Mouse (Mus musculus) regulatory T cell (primary cell): ENCODE data around the gene Ccl7.

Experiments
- in situ Hi-C: fragments of 300-600 bp; cut with MboI, MseI; formaldehyde crosslinking; loops from one replicate; pipeline ENCODE4 v1.15.1; 2025; ENCODE audit warnings: high pct_unique_total_duplicates

Ccl7 gene

DNA sequence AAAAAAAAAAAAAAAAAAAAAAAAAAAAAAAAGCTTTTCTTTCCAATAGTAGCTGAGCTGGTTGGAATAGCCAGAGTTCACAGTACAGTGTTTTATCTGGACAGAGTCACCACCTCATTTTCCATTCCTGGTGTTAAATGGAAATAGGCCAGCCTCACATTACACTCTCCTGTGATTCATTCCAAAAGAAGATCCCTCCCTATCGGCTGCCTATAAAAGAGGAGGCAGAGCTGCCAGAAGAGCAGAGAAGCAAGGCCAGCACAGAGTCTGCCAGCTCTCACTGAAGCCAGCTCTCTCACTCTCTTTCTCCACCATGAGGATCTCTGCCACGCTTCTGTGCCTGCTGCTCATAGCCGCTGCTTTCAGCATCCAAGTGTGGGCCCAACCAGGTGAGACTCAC is at the start of gene Ccl7:
Gene Ccl7 (plus strand): TSS at position 242 of the 400 bp plus-strand sequence.
- in situ Hi-C loops, result loop anchor here (10.0 kb wide), 1 partner anchor 129 kb away; no protein-coding TSS in a partner anchor

DNA sequence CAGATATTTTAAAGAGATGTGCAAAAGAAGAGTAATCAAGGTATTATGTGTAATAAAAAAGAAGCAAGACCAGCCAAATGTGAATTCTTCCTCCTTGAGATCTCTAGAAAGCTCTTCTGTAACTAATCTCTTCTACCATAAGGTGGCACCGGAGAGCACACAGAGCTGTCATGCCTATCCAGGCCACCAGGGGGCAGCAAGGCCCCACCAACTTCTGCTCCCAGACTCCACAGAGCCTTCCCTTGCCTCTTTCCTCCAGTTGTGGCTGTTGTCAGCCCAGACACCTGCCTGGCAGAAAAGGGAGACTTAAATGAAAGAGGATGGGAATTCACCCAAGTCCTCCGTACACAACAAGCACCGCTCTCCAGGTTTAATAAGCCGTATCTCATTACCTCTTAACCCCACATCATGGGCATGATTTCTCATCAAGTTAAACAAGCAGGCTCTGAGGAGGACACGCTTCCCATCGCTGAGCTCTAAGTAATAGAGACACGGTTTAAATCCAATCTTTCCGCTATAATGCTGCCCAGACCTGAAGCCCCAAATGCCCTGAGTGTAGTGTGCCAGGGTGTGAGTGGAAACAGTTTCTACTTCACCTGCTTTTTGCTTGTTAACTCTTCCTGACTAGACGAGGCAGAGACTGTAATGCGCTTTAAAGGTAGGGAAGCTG is 49.2 kb upstream of the Ccl7 start:
- in situ Hi-C loops, result loop anchor here (5.0 kb wide), 1 partner anchor 181 kb away; no protein-coding TSS in a partner anchor

GRCm38 (mm10) chr11:81997085-81997484 is 48.4 kb upstream of the Ccl7 start:
- in situ Hi-C loops, result loop anchor here (5.0 kb wide), 1 partner anchor 180 kb away; no protein-coding TSS in a partner anchor

- in situ Hi-C loops, result loop anchor here (5.0 kb wide), 1 partner anchor 179 kb away; no protein-coding TSS in a partner anchor
These were observed 46.9 kb upstream of the Ccl7 start for GRCm38 (mm10) chr11:81998646-81999045.

DNA sequence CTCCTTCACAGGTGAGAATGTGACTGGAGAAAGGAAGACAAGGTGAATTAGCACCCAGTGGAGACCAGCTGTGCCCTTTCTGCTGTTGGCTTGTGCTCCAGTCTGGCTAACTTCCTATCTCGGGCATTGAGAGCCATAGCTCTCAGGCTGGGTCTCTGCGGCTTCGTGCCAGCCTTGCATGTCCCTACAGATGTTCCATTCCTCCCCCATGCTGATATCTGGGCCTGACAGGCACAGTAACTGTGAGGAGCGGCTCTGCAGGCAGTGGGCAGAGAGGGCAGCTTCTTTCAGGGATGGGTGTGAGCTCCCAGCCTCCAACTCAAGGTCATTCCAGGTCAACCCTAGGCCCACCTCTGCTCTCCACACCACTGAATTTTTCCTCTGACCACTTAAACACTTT is 46.0 kb upstream of the Ccl7 start:
- in situ Hi-C loops, result loop anchor here (5.0 kb wide), 1 partner anchor 178 kb away; no protein-coding TSS in a partner anchor

DNA sequence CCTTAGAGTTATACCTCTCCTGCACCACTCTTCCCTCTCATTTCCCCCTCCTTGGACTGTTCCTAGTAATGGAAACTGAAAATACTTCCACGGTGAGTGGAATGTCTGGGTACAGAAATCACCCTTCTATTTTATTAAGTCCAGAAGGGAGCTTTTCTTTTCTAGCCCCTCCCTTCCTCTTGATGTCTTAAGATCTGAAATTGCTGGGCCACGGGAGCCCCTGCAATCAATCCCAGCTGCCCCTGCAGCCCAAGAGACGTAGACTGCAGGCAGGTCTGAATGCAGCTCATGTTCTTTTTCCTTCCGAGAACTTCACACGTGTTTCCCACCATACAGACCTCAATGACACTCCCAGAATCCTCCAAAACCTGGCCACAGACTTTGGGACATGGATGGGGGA is 44.9 kb upstream of the Ccl7 start:
- in situ Hi-C loops, result loop anchor here (25.0 kb wide), 1 partner anchor 837 kb away; no protein-coding TSS in a partner anchor

DNA sequence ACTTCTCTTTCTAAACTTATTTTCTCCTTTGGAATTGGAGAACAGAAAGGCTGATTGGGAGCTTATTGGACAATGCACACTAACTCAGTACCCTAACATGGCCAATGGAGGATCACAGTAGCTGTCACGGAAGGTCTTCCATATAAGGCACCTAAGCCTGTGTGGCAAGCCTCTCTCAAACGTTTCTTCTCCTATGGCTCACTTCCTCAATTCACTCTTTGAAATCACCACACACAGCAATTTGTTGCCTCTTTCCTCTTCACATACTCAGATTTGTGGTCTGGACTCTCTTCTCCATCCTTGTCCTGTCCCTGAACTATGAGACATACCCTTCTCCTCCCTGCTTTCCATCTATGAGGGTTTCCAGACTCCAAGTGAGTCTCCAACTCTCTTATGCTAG is 40.7 kb upstream of the Ccl7 start:
- in situ Hi-C loops, result loop anchor here (25.0 kb wide), 1 partner anchor 832 kb away; no protein-coding TSS in a partner anchor

- in situ Hi-C loops, result loop anchor here (25.0 kb wide), 1 partner anchor 830 kb away; no protein-coding TSS in a partner anchor
These were observed 38.6 kb upstream of the Ccl7 start for GRCm38 (mm10) chr11:82006796-82007423.

DNA sequence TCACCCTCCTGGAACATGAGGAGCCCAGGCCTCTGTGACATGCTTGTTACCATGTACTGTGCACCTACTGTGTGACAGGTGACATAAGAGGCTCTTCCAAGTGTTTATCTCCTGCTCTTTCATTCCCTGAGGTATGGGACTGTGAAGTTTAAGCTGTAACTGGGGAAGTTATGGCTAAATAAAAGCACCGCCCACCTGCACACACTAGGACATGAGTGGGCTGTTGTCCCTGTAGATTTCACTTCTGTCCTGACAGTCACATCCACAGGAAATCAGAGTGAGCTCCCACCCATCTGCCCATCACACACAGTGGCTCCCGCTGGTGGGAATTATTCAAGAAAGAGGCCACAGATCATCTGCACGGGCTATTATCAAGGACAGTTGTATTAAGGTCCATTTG is 35.4 kb upstream of the Ccl7 start:
- in situ Hi-C loops, result loop anchor here (25.0 kb wide), 1 partner anchor 827 kb away; no protein-coding TSS in a partner anchor

DNA sequence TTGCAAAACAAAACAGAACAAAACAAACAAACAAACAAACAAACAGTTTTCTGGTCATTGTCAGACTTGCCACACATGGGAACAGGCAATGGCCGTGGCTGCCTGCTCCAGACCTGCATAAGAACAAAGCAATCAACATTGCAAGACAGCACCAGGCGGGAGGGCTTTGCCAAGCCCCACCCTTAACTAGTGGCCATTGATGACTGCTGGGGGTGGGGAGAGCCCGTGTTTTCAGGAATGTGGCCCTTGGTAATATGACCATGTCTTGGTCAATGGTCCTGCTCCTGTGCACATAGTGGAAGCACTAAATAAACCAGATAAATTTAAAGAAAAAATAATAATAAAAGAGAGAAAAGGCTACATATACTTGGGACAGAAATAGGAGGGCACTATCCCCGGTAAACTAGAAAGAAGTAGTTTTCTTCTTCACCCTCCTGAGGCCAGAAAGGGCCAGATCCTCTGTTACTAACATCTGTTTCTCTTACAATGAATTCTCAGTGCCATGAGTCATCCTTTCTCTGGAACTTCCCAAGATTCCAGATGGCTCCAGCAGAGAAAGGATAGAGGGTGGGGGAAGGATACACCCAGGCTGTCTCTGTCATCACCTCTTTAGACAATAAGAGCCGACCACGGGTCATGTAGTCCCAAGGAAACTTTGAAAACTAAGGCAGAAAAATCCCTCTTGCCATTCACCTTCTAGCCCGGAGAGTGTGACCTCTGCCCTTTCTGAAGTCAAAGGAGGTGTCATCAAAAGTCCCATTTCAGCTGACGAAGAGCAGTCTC is 33.9 kb upstream of the Ccl7 start:
- in situ Hi-C loops, result loop anchor here (25.0 kb wide), 1 partner anchor 826 kb away; no protein-coding TSS in a partner anchor

DNA sequence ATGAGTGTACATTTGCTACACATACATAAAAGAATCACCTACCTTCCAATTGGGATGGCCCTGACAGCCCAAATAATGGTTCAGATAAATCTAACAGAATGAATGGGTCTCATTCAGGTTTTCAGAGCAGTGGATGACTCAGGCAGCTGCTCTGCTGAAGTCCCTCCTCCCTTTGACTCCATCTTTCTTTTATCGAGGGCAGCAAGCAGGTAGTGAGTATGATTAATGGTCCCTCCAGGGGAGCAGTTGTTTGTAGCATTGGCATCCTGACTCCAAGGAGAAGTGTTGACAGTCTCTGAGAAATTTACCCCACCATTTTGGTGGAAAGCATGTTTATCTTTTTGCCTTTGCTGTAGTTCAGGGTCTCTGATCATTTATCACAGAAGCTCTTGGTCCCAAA is 31.8 kb upstream of the Ccl7 start:
- in situ Hi-C loops, result loop anchor here (25.0 kb wide), 1 partner anchor 824 kb away; no protein-coding TSS in a partner anchor

- in situ Hi-C loops, result loop anchor here (25.0 kb wide), 1 partner anchor 822 kb away; no protein-coding TSS in a partner anchor
These were observed 30.4 kb upstream of the Ccl7 start for GRCm38 (mm10) chr11:82015066-82015465.

GRCm38 (mm10) chr11:82016181-82016780 is 29.2 kb upstream of the Ccl7 start:
- in situ Hi-C loops, result loop anchor here (25.0 kb wide), 1 partner anchor 821 kb away; no protein-coding TSS in a partner anchor

- in situ Hi-C loops, result loop anchor here (25.0 kb wide), 1 partner anchor 818 kb away; no protein-coding TSS in a partner anchor
These were observed 26.1 kb upstream of the Ccl7 start for GRCm38 (mm10) chr11:82019389-82019788.

DNA sequence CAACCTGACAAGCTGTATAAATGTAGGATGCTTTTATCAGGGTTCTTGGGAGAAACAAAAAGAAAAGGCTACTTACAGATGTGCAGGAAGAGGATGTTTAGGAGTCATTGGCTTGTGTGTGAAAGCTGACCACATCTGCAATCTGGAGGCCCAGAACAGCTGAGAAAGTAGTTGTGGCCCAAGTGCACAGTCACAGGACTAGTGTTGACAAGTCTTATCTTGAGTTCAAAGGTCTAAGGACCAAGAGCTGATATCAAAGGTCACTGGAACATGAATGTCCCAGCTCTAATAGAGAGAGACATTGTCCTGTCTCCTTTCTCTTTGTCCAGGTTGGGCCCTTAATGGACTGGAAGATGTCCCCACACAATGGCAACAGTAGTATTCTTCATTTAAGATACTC is 25.7 kb upstream of the Ccl7 start:
- in situ Hi-C loops, result loop anchor here (25.0 kb wide), 1 partner anchor 818 kb away; no protein-coding TSS in a partner anchor

DNA sequence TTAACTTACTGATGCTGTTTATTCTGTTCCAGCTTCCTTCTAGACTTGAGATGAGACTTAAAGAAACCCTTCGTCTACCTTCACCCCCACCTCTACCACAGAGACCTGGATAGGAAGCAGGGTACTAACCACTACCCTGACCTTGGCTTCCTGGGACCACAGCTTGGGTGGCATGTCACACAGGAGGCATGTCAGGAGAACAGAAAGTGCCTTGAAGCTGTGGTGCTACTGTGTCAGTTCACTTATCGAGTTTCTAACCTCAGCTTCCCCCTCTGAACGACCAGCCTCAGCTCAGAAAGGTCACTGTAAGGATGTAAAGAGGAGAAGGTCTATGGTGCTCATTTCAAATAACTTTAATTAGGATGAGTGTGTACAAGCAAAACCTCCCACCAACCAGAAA is 24.1 kb upstream of the Ccl7 start:
- in situ Hi-C loops, result loop anchor here (25.0 kb wide), 1 partner anchor 816 kb away; no protein-coding TSS in a partner anchor

DNA sequence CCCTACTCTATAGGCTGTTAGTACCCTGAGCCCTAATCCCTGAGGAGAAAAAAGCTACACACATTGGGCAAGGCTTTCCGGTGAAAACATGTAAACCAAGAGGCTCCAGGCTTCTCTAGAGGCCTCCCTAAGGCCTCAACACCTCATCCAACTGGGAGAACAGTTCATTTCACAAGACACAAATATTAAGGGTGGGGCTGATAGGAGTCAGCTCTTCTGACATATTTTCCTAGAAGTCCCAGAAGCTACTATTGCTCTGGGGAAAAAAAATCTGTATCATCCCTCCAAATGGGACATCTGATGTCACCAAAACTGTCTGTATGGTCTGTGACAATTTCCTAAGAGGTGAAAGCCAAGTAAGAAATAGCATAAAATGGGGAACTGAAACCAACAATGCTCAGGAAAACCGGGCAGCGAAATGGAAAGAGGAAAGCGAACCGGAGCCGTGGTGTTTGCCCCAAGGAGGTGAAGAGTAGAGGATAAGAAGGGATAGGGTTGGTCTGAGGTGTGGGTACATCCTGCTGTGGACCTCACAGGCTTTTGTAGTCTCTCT is 22.9 kb upstream of the Ccl7 start:
- in situ Hi-C loops, result loop anchor here (25.0 kb wide), 1 partner anchor 815 kb away; no protein-coding TSS in a partner anchor

DNA sequence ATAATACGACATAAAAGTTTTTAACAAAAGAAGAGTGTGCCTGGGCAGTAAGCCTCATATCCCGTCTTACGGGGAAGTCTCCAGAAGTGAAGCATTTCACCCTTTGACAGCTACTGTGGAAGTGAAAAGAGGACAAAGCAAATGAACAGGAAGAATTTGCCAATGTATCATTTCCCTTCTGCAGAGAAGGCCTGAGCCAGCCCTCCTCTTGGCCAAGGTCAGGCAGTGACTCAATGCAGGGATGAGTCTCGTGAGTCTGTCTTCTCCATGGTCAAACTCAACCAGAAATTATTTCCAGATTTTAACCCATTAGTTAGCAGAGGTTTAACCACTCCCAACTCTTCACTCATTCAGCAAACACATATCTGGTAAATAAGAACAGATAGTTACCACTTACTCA is 21.7 kb upstream of the Ccl7 start:
- in situ Hi-C loops, result loop anchor here (25.0 kb wide), 1 partner anchor 814 kb away; no protein-coding TSS in a partner anchor

DNA sequence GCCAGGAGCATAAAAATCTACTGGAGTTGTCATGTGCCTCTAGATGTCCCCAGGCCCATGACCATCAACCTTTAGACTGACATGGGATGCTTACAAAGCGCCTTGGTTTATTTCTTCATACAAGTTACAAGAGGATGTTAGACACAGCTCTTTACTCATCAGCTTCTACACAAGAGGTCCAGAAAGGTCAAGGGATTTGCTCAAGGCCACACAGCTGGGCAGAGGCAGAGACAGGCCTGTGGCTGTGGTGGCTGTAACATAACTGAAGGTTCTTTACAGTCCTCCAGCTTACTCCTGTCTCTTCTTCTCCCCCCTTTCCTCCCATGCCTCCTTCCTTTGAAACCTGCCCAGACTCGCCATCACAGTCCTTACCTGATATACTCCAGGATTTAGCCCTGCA is 15.3 kb upstream of the Ccl7 start:
- in situ Hi-C loops, result no loop called here

DNA sequence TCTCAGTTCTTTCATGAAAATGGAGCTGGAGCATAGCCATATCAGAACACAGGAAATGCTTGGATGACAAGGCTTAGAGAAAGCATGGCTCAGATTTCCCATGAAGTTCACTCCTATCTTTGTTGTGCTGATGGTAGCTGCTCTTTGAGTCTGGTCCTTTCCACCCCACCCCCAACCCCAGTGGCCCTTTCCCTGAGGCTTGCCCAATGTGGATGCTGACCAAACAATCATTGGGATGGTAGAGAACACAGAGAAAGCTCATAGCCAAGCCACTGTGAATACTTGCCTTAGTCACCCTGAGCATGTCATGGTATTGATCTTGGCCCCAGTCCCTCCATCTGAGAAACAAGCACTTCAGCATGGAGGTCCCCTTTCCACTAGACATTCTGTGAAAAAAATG is 13.4 kb upstream of the Ccl7 start:
- in situ Hi-C loops, result no loop called here
